Mouse (Mus musculus) cortical plate, adult 2 months (tissue): ENCODE data around the gene Fbxw11. TPM values are rescaled to one million over a fixed set of nuclear protein-coding genes. Genes with fewer than 3 reads are reported as not detected.
A peak's percentile ranks its signal among the peaks of the same experiment; 100 is the strongest.

Source experiments
- H3K27ac ChIP-seq: fragments of 200-500 bp; 2 replicates; pipeline ENCODE4 v1.5.1; 2012; ENCODE audit warnings: low read length, control low read depth, inconsistent platforms; ENCODE audit not compliant: insufficient read depth
- H3K4me1 ChIP-seq: fragments of 200-500 bp; 2 replicates; pipeline ENCODE4 v1.6.1; 2011; ENCODE audit warnings: low read length; ENCODE audit not compliant: control insufficient read depth, insufficient read depth
- H3K4me3 ChIP-seq: fragments of 200-500 bp; 2 replicates; pipeline ENCODE4 v1.5.1; 2011; ENCODE audit warnings: mild to moderate bottlenecking, low read length, control low read depth; ENCODE audit not compliant: insufficient read depth
- CTCF ChIP-seq: fragments of 200-500 bp; IDR thresholded peaks from 2 replicates; pipeline ENCODE4 v1.5.1; 2011; ENCODE audit warnings: mild to moderate bottlenecking, control low read depth, low read length; ENCODE audit not compliant: insufficient read depth; ENCODE audit errors: extremely low read depth
- POLR2A ChIP-seq: fragments of 200-500 bp; IDR thresholded peaks from 2 replicates; pipeline ENCODE4 v1.6.1; 2011; ENCODE audit warnings: mild to moderate bottlenecking, low read length, control low read depth; ENCODE audit not compliant: insufficient read depth; ENCODE audit errors: extremely low read depth
- polyA plus RNA-seq: library from polyadenylated mRNA; depleted of rRNA; stranded (reverse); fragments of >200 nt; gene quantifications from 2 replicates; pipeline ENCODE4 v1.2.3, GENCODE M21; 2012

The Fbxw11 gene
- polyA plus RNA-seq, 1 experiment, result 78.4 TPM

- no peak overlapping the region for H3K4me3 ChIP-seq
- TF ChIP-seq POLR2A, result no peak
- TF ChIP-seq CTCF, result no peak
- H3K4me1 ChIP-seq, result no peaks in the 10 kb centered on the region
Measured at GRCm38 (mm10) chr11:32636275-32636674, 6.2 kb upstream of the Fbxw11 start.

DNA sequence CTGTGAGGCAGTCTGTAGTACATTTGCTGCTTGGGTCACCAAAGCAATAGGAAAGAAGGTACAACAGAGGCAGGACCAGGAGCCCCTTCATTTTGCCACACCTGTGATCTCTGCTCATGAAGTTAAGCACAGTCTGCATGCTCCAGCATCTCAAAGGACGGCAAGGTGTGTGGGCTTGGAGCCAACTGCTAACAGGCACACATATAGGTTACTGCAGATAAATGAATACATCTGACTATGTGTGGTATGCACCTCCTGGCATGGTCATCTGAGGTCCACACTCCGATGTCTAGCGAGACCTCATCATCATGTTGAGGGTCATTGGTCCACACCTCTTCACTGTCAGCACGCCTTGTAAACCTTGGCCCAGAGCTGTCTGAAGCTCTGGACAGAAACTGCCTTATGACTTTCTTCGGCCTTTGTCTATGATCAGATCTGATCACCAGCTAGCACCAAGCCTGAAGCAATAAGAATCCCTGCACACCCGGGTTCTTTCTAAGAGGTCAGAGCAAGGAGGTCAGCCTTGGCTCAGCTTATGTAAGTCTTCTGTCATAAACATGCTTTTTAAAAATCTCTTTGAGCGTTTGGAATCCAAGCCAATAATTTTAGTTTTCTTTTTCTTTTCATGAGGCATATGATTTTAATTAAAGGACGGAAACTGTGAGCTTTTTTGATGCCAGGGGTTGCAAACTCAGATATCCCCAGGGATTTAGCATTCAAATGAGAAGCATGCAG lies 3.8 kb upstream of the Fbxw11 start:
- H3K27ac ChIP-seq, result no peak overlapping the region
- H3K4me1 ChIP-seq, result peaks cover 2% of the 10 kb centered on the region; the same call in 1 of the 2 replicates
- no peak for TF ChIP-seq CTCF
- no peak for TF ChIP-seq POLR2A
- no peak overlapping the region for H3K4me3 ChIP-seq

More at GRCm38 (mm10) chr11:32636275-32636674, 6.2 kb upstream of the Fbxw11 start:
- no peak overlapping the region for H3K27ac ChIP-seq

GRCm38 (mm10) chr11:32640617-32641016 lies 1.9 kb upstream of the Fbxw11 start:
- H3K27ac ChIP-seq, result no peak overlapping the region
- no peak overlapping the region for H3K4me3 ChIP-seq
- H3K4me1 ChIP-seq, result peaks cover 2% of the 10 kb centered on the region; the same call in 1 of the 2 replicates
- no peak for TF ChIP-seq CTCF
- no peak for TF ChIP-seq POLR2A

DNA sequence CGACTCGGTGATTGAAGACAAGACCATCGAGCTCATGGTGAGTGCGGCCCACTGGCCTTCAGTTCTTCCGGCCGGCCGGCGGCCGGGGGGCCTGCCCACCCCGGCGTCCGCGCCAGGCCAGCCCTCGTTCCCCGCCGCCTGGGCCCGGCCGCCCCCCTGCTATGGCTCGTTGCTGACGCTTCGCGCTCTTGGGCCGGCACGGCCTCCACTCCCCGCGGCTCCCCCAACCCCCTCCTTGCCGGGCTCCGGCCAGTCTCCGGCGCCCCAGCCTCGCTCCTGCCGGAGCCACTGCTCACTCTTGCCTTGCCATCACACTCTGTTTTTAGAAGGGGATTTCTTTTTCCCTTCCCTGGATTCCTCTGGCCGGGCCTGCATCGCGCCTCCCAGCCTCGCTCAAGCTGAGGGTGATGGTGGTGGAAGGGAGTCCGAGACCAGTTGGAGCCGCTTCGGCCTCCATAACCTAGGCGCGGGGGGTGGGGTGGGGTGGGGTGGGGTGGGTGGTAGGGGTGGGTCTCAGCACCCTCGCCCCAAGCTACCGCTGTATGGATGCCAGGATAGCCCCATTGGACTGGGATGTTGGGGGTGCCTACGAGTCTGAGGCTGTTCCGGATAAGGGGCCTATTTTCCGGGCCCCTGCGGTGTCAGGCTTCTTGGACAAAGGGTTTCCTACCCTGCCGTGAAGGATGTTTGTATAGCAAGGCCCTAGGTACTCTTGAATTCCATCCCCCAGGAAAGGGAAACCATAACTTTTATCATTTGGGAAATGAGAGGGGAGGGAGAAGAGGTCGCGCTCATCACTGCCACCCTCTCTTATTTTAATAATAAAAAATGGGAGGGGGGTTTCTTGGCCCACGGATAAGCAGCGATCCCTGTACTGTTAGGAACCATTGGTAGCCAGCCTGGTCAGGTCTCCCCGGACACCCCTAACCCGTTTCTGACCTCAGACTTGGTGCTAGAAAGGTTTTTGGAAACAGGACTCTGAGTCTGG lies 669 bp downstream of the Fbxw11 start:
- no peak for TF ChIP-seq CTCF
- Histone ChIP-seq H3K27ac (peak overlapping the region; percentile 97), H3K4me3 (peak overlapping the region; percentile 45), H3K4me1 (peaks cover 2% of the 10 kb centered on the region; the same call in 1 of the 2 replicates)

DNA sequence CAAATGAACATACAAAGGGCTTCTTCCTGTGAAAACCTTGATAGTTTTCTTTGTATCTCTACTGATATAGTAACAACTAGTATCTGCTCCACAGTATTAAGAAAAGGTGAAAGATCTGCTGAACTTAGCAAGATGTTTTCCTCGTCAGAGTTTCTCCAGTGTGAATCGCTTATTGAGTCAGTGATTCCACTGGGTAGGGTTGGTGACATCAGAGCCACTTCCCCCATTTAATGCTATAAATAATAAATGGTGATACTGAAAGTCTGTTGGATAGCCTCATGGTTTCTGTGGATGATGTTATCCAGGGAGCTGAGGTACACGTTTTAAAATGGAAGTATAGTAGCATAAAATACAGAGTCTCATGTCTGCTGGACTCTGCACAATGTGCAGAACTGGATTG lies 1.5 kb downstream of the Fbxw11 start:
- peaks cover 2% of the 10 kb centered on the region; the same call in 1 of the 2 replicates for H3K4me1 ChIP-seq
- TF ChIP-seq POLR2A (no peak), CTCF (no peak)
- H3K4me3 ChIP-seq, result peak overlapping the region; percentile 45
- H3K27ac ChIP-seq, result no peak overlapping the region

GRCm38 (mm10) chr11:32647265-32647664 lies 4.7 kb downstream of the Fbxw11 start:
- Histone ChIP-seq H3K4me3 (no peak overlapping the region), H3K4me1 (peaks cover 8% of the 10 kb centered on the region), H3K27ac (no peak overlapping the region)
- no peak for TF ChIP-seq CTCF
- TF ChIP-seq POLR2A, result no peak

DNA sequence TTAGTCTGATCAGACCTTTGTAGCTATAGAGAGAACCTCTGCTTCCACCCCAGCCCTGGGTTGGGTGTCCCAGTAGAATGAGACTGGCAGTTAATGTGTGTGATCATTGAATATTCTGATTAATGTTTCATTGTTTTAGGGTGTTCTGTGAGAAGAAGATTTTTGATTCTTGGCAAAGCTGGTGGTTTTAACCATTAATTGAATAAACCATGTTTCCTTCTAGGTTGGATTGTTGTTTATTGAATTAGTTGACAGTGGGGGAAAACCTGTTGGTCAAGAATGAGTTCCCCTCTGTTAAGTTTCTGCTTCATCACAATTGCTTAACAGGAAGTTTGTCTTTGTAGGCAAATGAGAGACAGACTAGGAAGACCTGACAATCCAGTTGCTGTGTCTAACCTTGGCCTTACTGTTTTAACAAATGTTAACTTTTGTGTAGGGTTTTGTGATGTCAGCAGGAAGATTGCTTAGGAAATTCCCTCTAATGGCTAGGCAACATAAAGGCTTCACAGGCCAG lies 7.8 kb downstream of the Fbxw11 start:
- Histone ChIP-seq H3K4me1 (peaks cover 10% of the 10 kb centered on the region), H3K4me3 (no peak overlapping the region)
- no peak for TF ChIP-seq POLR2A
- no peak for TF ChIP-seq CTCF

DNA sequence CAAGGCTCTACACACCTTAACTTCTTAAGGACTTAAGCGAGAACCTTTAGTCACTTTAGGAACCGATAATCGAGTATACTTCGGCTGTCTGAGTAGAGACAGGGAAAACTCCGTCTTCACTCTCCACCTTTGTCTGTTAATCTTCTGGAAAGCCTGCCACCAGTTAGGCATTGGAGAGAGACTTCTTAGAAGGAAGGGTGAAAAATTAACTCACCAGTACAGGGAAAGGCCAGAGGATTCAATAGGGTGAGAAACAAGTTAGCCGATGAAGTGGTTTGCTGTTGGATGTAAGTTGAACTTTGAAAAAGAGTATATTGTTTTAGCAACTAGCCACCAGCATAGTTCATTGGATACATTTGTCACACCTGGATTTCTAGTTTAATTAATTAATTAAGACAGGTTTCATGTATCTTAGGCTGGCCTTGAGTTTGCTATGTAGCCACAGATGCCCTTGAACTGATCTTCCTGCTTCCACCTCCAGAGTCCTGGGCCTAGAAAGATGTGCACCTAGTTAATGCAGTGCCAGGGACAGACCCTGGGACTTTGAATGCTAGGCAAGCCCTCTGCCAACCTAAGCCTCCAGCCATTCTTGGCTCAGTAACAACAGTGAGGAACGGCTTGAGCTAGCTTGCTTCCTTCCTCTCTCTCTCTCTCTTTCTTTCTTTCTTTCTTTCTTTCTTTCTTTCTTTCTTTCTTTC lies 8.5 kb downstream of the Fbxw11 start:
- no peak for TF ChIP-seq POLR2A
- no peak for TF ChIP-seq CTCF
- no peak overlapping the region for H3K27ac ChIP-seq
- no peak overlapping the region for H3K4me3 ChIP-seq
- peaks cover 10% of the 10 kb centered on the region for H3K4me1 ChIP-seq

More for the DNA sequence above, 7.8 kb downstream of the Fbxw11 start:
- H3K27ac ChIP-seq, result no peak overlapping the region

GRCm38 (mm10) chr11:32651723-32652122 lies 9.2 kb downstream of the Fbxw11 start:
- TF ChIP-seq POLR2A (no peak), CTCF (no peak)

More at GRCm38 (mm10) chr11:32651723-32652122, 9.2 kb downstream of the Fbxw11 start:
- Histone ChIP-seq H3K4me1 (peaks cover 10% of the 10 kb centered on the region), H3K4me3 (no peak overlapping the region), H3K27ac (no peak overlapping the region; the same call in 1 of the 2 replicates)
